Mouse (Mus musculus): ENCODE results near the gene Nutf2-ps1.

DNA sequence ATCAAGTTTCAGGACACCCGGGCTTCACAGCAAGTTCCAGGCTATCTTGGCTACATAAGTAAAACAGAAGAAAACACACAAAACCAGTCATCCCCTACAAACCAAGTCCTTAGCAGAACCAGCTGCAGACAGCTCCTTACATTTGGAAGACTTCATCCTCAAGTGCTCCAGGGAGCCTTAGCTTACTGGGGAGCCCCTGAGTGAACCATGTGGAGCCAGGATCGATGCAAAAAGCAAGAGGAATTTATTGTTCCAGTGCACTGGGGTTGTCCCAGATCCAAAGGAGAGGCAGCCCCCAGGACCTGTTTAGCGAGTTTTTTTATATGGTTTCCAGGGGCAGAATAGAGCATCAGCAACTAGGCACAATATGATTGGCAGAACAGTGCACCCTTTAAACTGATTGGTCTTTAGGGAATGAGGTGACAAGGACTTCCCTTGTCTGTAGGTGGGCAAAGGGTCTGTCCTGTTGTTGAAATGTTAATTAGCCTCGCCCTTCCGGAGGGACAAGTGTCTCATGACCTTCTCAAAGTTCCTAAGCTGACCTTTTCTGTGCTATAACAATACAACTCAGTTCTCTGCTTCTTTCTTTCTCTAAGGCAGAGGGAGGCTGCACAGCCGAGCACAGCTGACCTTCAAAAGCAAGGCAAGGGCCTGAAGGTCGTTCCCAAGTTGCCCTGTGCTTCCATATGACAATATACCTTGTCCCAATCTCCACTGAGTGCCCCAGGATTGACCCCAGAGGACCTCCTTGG lies 8.0 kb upstream of the Nutf2-ps1 start:
- TF ChIP-seq CTCF (IDR thresholded peaks at IDR 0.05; ENCODE audit: borderline replicate concordance, insufficient read depth, low read depth, low read length) (no peak), POLR2A (IDR thresholded peaks at IDR 0.05; ENCODE audit: borderline replicate concordance, insufficient read depth, low read length) (no peak)

Data from cerebellum, adult 2 months (tissue).